Mouse (Mus musculus) bone marrow macrophage, adult 2 months (primary cell): ENCODE data around the gene Tpsb2. TPM values are rescaled to one million over a fixed set of nuclear protein-coding genes. Genes with fewer than 3 reads are reported as not detected.

Source experiments
- H3K27ac ChIP-seq: 2 replicates; pipeline ENCODE4 v1.5.1; 2012; ENCODE audit warnings: low read depth, low read length; ENCODE audit not compliant: insufficient read depth
- H3K4me1 ChIP-seq: 2 replicates; pipeline ENCODE4 v1.6.1; 2012; ENCODE audit warnings: low read length; ENCODE audit not compliant: control insufficient read depth, insufficient read depth
- H3K4me3 ChIP-seq: 2 replicates; pipeline ENCODE4 v1.5.1; 2012; ENCODE audit warnings: mild to moderate bottlenecking, low read length, moderate library complexity; ENCODE audit not compliant: insufficient read depth
- CTCF ChIP-seq: IDR thresholded peaks from 2 replicates; pipeline ENCODE4 v1.5.1; 2012; ENCODE audit warnings: low read depth, mild to moderate bottlenecking, low read length, moderate library complexity
- POLR2A ChIP-seq: IDR thresholded peaks from 2 replicates; pipeline ENCODE4 v1.6.1; 2012; ENCODE audit warnings: mild to moderate bottlenecking, low read depth, low read length, borderline replicate concordance
- polyA plus RNA-seq: library from polyadenylated mRNA; stranded (reverse); fragments of >200 nt; gene quantifications from 2 replicates; pipeline ENCODE4 v1.2.4, GENCODE M21; 2012; ENCODE audit not compliant: missing spikeins, insufficient read depth, insufficient read length

Tpsb2 gene
- polyA plus RNA-seq = not detected in 2 replicates

GRCm38 (mm10) chr17:25366005-25366404 lies at the start of gene Tpsb2:
Tpsb2 (plus strand) TSS chr17:25366305.
- TF ChIP-seq CTCF (no peak), POLR2A (no peak)
- no peak within 1 kb of the TSS for H3K4me3 ChIP-seq
- H3K4me1 ChIP-seq = no peaks in the 10 kb centered on the region
- no peak within 1 kb of the TSS for H3K27ac ChIP-seq

GRCm38 (mm10) chr17:25318354-25318753 lies 47.8 kb upstream of the Tpsb2 start, which contains the start of gene Prss29:
Prss29 (plus strand) TSS chr17:25318654.
- Histone ChIP-seq H3K4me3 (no peak within 1 kb of the TSS), H3K4me1 (no peaks in the 10 kb centered on the region), H3K27ac (no peak within 1 kb of the TSS)
- TF ChIP-seq POLR2A (no peak), CTCF (no peak)

GRCm38 (mm10) chr17:25320819-25321218 lies 45.3 kb upstream of the Tpsb2 start:
- TF ChIP-seq CTCF = no peak
- TF ChIP-seq POLR2A = no peak
- Histone ChIP-seq H3K4me1 (no peaks in the 10 kb centered on the region), H3K27ac (no peak overlapping the region), H3K4me3 (no peak overlapping the region)

GRCm38 (mm10) chr17:25322930-25323329 lies 43.2 kb upstream of the Tpsb2 start:
- TF ChIP-seq CTCF = no peak
- TF ChIP-seq POLR2A = no peak
- no peak overlapping the region for H3K27ac ChIP-seq
- H3K4me1 ChIP-seq = no peaks in the 10 kb centered on the region
- H3K4me3 ChIP-seq = no peak overlapping the region

- no peak for TF ChIP-seq CTCF
- no peak for TF ChIP-seq POLR2A
- Histone ChIP-seq H3K4me3 (no peak overlapping the region), H3K27ac (no peak overlapping the region), H3K4me1 (peaks cover 19% of the 10 kb centered on the region)
Measured at GRCm38 (mm10) chr17:25332321-25332720, 33.8 kb upstream of the Tpsb2 start.

GRCm38 (mm10) chr17:25333943-25334342 lies 32.2 kb upstream of the Tpsb2 start:
- peaks cover 19% of the 10 kb centered on the region for H3K4me1 ChIP-seq
- no peak overlapping the region for H3K4me3 ChIP-seq
- TF ChIP-seq CTCF (peak; percentile 95), POLR2A (no peak)
- no peak overlapping the region for H3K27ac ChIP-seq

GRCm38 (mm10) chr17:25338218-25338617 lies 27.9 kb upstream of the Tpsb2 start:
- Histone ChIP-seq H3K4me1 (peaks cover 6% of the 10 kb centered on the region), H3K4me3 (no peak overlapping the region), H3K27ac (no peak overlapping the region)
- TF ChIP-seq POLR2A = no peak
- no peak for TF ChIP-seq CTCF

- Histone ChIP-seq H3K27ac (no peak overlapping the region), H3K4me1 (no peaks in the 10 kb centered on the region), H3K4me3 (no peak overlapping the region)
- TF ChIP-seq POLR2A (no peak), CTCF (no peak)
Measured at GRCm38 (mm10) chr17:25340003-25340402, 26.1 kb upstream of the Tpsb2 start.

- Histone ChIP-seq H3K27ac (no peak overlapping the region), H3K4me3 (no peak overlapping the region), H3K4me1 (no peaks in the 10 kb centered on the region)
- TF ChIP-seq POLR2A (no peak), CTCF (no peak)
Measured at GRCm38 (mm10) chr17:25341490-25341889, 24.6 kb upstream of the Tpsb2 start.

GRCm38 (mm10) chr17:25345462-25345861 lies 20.6 kb upstream of the Tpsb2 start, which contains the start of gene Tpsab1:
Tpsab1 (minus strand) TSS chr17:25345562.
- Histone ChIP-seq H3K4me1 (no peaks in the 10 kb centered on the region), H3K4me3 (no peak within 1 kb of the TSS), H3K27ac (no peak within 1 kb of the TSS)
- TF ChIP-seq CTCF (no peak), POLR2A (no peak)

GRCm38 (mm10) chr17:25361291-25361690 lies 4.8 kb upstream of the Tpsb2 start:
- Histone ChIP-seq H3K27ac (no peak overlapping the region), H3K4me1 (no peaks in the 10 kb centered on the region), H3K4me3 (no peak overlapping the region)
- TF ChIP-seq CTCF = no peak
- TF ChIP-seq POLR2A = no peak
